Mouse (Mus musculus): Measurements from ENCODE around the gene Zbtb3.

- TF ChIP-seq CTCF (conservative IDR thresholded peaks at IDR 0.05; ENCODE audit: insufficient read depth, insufficient read length, low read depth, low read length) (no peak), POLR2A (IDR thresholded peaks at IDR 0.05; ENCODE audit: low read depth, low read length) (no peak)
Measured at GRCm38 (mm10) chr19:8830664-8831063, 28.3 kb downstream of the Zbtb3 start.

All from kidney, adult 2 months (tissue).